Mouse (Mus musculus): ENCODE data around the gene Olfr169.
"Not testable (repeated sequence)": the region's sequence is repeated elsewhere in the genome, so short reads cannot be mapped to it uniquely, and the experiment has no call there.

Gene Olfr169

GRCm38 (mm10) chr16:19571709-19572108, at the start of gene Olfr169:
Gene Olfr169, minus strand, starts transcription at chr16:19571809.
- not testable (repeated sequence) for DNase-seq (ENCODE audit: extremely low spot score, low read depth, low spot score)

- not testable (repeated sequence) for DNase-seq (ENCODE audit: extremely low spot score, low read depth, low spot score)
Measured at GRCm38 (mm10) chr16:19611782-19612181, 40.2 kb upstream of the Olfr169 start, which contains the start of gene Olfr170. Gene Olfr170, minus strand, starts transcription at chr16:19611882.

- no peak for DNase-seq (ENCODE audit: extremely low spot score, low read depth, low spot score)
Measured at GRCm38 (mm10) chr16:19603166-19603565, 31.6 kb upstream of the Olfr169 start.

GRCm38 (mm10) chr16:19553429-19553828, 18.2 kb downstream of the Olfr169 start:
- DNase-seq (ENCODE audit: extremely low spot score, low read depth, low spot score): not testable (repeated sequence)

- not testable (repeated sequence) for DNase-seq (ENCODE audit: extremely low spot score, low read depth, low spot score)
Measured at GRCm38 (mm10) chr16:19552246-19552645, 19.4 kb downstream of the Olfr169 start.

- no peak for DNase-seq (ENCODE audit: extremely low spot score, low read depth, low spot score)
Measured at GRCm38 (mm10) chr16:19535455-19535854, 36.2 kb downstream of the Olfr169 start, which contains the start of gene Olfr168. Gene Olfr168, minus strand, starts transcription at chr16:19535555.

GRCm38 (mm10) chr16:19522166-19522565, 49.4 kb downstream of the Olfr169 start, which contains the start of gene Olfr167:
Gene Olfr167, minus strand, starts transcription at chr16:19522266.
- DNase-seq (ENCODE audit: extremely low spot score, low read depth, low spot score): no peak
